Mouse (Mus musculus): ENCODE measurements around the gene Zdhhc19.

Gene Zdhhc19

DNA sequence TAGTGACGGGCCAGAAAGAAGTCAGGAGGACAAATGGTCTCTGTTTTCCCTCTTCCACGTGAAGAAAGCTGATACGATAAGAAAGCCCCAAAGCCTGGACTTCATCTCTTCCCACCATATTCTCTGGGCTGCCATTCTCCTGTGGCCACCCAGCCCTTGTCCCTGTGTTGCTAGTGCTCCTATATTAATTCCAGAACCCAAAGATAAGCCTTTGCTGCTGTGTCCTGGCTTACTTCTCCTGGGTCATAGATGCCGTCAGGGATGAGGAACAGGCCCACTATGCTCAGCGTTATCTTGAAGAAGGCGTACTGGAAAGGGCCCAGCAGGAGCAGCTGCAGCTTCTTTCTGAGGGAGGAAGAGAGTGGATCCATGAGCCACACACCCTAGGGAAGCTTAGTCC lies 18.8 kb upstream of the Zdhhc19 start:
- POLR2A ChIA-PET: interaction anchor here in 2 of 4 experiments (0.8 to 1.2 kb wide), 3 partner anchors 20 to 132 kb away, joined by 3 to 4 read pairs (median 4); partner anchors contain the start of gene Tfrc (in 1 of the 2)
- CTCF ChIA-PET: interaction anchor here in 1 of 4 experiments (1.0 kb wide), 1 partner anchor 338 kb away, joined by 3 read pairs; no protein-coding TSS in a partner anchor

DNA sequence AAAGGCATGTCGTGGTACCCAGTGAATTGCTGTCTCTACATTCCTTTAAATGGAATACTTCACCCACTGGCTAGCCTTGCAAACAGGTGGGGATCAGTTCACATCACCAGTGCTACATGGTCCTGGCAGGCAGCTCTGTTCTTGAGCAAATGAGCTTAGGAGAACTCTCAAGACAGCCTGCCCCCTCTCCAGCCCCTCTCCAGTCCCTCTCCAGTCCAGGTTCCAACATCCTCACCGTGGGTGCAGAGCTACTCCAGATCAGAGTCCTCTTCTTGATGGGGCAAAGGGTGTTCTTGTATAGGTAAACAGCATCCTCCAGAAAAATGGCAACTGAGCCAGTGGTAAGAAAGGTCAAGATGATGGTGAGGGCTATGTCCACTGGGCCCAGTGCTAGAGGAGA lies 16.6 kb upstream of the Zdhhc19 start:
- POLR2A ChIA-PET: interaction anchor here in 1 of 4 experiments (1.5 kb wide), 1 partner anchor 16 kb away, joined by 4 read pairs; the partner anchor contains the start of gene Zdhhc19
- CTCF ChIA-PET: no interaction called here

DNA sequence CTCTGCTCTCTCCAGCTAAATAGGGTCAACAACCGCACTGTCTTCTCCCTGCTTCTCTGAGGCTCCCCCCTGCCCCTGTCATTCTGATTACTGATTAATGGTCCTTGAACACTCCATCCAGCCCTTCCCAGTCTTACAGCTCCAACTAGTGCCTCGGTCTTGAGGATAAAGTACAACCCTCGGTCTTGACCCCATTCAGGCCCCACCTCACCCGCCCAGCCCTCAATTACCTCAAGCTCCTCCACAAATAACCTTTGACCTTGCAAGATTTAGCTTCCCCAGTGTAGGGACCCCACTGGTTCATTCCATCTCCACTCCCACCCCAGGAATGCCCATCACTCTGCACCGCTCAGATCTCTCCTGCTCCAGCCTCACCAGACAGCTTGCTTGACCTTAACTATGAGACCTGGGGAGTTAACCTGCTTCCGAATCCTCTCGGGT lies 11.6 kb upstream of the Zdhhc19 start:
- ChIA-PET POLR2A (interaction anchor here in 3 of 4 experiments (0.6 to 2.8 kb wide), 21 partner anchors 11 to 606 kb away, joined by 3 to 10 read pairs (median 3); partner anchors contain the start of genes Meltf (in 1 of the 3), Tctex1d2 (in 1 of the 3), Tfrc (in 1 of the 3) and Zdhhc19 (in 1 of the 3)), CTCF (interaction anchor here in 3 of 4 experiments (0.6 to 1.5 kb wide), 8 partner anchors 10 to 329 kb away, joined by 3 to 14 read pairs (median 4); no protein-coding TSS in a partner anchor)

DNA sequence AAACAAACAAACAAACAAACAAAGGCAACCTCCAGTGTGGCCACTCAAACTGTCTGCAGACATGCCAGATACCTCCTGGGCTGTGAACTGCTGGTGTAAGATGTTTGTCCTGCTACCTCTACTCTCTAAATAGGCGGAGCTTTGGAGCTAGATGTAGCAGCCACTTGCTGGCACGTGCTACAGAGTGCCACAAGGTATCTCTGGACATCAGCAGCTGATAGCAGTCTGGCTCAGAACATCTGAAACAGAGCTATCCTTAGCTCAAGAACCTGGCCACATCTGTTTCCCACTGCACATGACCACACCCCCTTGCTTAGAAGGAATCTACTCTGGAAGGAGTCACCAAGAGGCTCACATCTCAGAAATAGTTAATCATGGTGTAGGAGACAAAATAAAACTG lies 10.9 kb upstream of the Zdhhc19 start:
- ChIA-PET POLR2A (interaction anchor here in 3 of 4 experiments (1.0 to 2.8 kb wide), 12 partner anchors 10 to 407 kb away, joined by 3 to 10 read pairs (median 4); partner anchors contain the start of genes Tfrc (in 1 of the 3) and Zdhhc19 (in 1 of the 3)), CTCF (interaction anchor here in 2 of 4 experiments (1.1 to 1.5 kb wide), 3 partner anchors 9 to 15 kb away, joined by 3 to 14 read pairs (median 3); no protein-coding TSS in a partner anchor)

DNA sequence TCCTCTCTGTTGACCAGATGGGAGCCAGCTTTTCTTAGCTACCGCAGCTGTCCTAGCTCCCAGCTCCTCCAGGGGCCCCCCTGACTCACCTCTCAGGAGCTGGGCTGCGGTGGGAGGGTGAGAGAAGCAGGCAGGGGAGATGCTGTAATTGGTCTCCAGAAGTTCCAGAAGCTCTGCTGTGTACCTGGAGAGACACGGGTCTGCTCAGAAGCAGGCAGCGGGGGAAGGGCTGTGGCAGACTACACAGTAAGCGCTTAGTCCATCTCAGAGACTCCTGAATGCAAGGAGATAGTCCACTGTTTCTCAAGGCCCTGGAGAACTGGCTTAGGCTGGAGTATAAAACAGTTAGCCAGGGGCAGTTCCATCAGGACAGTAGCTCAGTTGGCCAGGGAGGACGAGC lies 10.0 kb upstream of the Zdhhc19 start:
- POLR2A ChIA-PET: interaction anchor here in 2 of 4 experiments (1.1 to 2.8 kb wide), 6 partner anchors 11 to 123 kb away, joined by 4 to 10 read pairs (median 10); partner anchors contain the start of genes Tfrc (in 1 of the 2) and Zdhhc19 (in 1 of the 2)
- CTCF ChIA-PET: interaction anchor here in 1 of 4 experiments (1.6 kb wide), 1 partner anchor 14 kb away, joined by 4 read pairs; no protein-coding TSS in a partner anchor

DNA sequence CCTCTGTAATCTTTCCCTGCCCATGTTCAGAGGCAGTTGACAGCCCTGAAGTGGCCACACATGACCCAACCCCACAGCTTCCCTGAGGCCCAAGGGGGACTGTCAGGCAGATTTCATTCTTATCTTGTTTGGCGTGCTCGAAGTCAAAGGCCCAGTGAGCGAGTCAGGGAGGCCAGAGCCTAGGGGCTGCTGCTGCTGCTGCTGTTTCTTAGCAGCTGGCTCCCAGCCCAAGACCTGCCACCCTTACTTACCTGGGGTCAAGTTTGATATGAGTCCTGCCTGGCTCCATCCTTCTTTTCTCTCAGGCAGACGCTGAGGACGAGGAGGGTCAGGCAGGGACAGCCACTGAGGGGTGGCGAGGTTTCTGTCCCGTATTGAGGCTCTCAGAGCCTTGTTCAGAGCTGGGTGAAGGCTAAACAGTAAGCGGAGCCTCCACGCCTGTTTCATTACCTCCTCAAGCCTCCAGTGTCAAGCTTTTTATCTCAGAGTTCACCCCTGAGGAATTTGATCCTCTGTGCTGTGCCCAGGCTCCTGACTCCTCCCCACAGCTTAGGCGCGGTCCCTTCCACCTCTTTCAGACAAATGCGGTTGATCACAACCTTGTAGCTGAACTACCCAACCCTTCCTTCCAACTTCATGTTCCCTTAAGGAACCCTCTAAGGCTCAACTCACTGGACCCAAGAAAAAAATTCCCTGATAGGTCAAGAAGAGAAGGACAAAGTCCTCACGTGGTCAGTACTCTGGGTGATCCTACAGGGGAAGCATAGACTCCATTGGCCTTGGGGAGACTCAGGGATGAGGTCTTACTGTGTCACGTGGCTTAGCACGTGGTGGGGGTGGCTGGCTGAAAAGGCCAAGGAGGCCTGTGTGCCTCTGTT lies 8.6 kb upstream of the Zdhhc19 start, which contains the start of gene Slc51a:
Gene Slc51a, minus strand, starts transcription at position 646 of the 878 bp plus-strand sequence.
- POLR2A ChIA-PET: interaction anchor here in 3 of 4 experiments (0.9 to 2.7 kb wide), 4 partner anchors 10 to 12 kb away, joined by 4 to 10 read pairs (median 6); no protein-coding TSS in a partner anchor
- CTCF ChIA-PET: interaction anchor here in 2 of 4 experiments (0.6 to 1.6 kb wide), 3 partner anchors 12 to 506 kb away, joined by 3 to 5 read pairs (median 4); no protein-coding TSS in a partner anchor

DNA sequence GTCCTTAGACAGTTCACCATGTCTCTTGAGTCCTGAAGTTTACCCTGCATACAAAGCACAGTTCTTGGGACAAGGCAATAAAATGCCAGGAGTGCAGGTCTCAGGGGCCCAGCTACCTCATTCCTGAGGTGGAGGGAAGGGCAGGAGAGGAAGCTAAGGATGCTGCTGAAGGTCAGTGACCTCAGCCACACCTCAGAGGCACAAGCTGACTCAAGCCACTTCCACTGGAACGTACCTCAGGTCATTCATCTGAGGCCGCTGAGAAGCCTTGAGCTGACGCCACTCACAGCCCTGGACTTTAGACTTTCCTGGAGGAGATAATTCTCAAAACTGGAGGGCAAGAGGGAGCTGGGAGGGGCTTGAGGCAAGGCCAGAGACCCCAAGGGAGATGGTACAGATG lies 7.1 kb upstream of the Zdhhc19 start:
- POLR2A ChIA-PET: interaction anchor here in 2 of 4 experiments (0.6 to 1.0 kb wide), 4 partner anchors 19 to 209 kb away, joined by 3 to 7 read pairs (median 3); no protein-coding TSS in a partner anchor
- CTCF ChIA-PET: interaction anchor here in 1 of 4 experiments (1.1 kb wide), 1 partner anchor 193 kb away, joined by 3 read pairs; no protein-coding TSS in a partner anchor

DNA sequence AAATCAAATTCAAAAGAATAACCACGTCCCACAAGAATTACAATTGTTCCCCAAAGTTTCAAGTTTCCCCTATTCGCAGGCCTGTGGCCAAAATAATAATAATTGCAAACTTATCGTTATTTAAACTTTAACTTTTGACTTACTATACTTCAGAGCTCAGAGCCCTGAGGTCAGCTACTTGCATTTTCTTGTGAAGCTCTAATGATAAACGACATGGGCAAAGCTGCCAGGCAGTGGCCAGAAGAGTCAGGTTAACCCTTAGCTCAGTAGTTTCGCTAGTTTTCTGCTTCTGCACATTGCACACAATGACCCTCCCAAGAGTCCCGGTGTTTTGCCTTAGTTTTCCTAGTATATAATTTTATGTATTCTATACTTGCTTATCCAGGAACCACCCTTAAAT lies 1.7 kb upstream of the Zdhhc19 start:
- CTCF ChIA-PET: interaction anchor here in 1 of 4 experiments (1.4 kb wide), 1 partner anchor 9 kb away, joined by 3 read pairs; no protein-coding TSS in a partner anchor
- POLR2A ChIA-PET: interaction anchor here in 1 of 4 experiments (0.9 kb wide), 1 partner anchor 162 kb away, joined by 3 read pairs; no protein-coding TSS in a partner anchor

DNA sequence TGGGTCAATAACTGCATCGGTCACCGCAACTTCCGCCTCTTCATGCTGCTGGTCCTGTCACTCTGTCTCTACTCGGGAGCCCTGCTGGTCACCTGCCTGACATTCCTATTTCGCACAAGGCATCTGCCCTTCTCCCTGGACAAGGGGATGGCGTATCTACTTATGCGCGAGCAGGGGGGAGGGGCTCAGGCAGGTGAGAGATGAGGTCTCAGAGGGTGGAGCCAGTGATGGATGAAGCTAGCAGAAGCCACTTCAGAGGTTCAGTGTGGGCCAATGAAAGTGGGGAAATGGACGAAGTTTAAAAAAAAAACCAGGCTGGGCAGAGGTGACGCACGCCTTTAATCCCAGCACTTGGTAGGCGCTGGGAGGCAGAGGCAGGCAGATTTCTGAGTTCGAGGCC lies 2.9 kb downstream of the Zdhhc19 start:
- POLR2A ChIA-PET: interaction anchor here (0.5 to 3.0 kb wide), 30 partner anchors 10 to 686 kb away, joined by 3 to 14 read pairs (median 4); partner anchors contain the start of genes Slc51a (in 3 of the 4), Tfrc (in 3 of the 4), Osbpl11 (in 1 of the 4) and Senp5 (in 1 of the 4)
- CTCF ChIA-PET: interaction anchor here (0.6 to 1.9 kb wide), 41 partner anchors 10 to 383 kb away, joined by 3 to 14 read pairs (median 4); partner anchors contain the start of genes Slc51a (in 1 of the 4) and Tfrc (in 1 of the 4)

DNA sequence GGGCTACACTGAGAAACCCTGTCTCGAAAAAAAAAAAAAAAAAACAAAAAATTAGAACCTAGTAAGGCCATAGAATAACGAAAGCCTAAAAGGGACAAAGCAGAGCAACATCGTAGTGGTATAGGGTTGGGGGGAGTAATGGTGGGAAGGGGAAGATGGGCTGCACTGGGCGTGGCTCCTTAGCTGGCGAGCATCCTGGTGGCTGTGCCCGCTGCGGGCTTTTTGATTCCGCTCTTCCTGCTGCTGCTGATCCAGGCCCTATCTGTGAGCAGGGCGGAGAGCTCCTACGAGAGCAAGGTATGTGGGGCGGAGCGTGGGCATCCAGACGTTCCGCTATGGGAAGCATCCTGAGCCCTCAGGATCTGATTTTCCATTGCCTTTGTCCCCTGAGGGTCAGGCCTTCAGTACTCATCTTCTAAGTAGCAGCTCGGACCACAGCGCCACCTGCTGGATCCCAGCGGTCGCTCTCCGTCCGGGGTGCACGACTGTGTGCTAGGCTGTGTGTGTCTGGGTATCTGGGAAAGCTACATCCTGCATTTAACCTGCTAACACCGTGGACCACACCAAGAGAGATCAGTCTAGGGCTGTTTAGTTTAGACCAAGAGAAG lies 3.5 kb downstream of the Zdhhc19 start:
- POLR2A ChIA-PET: interaction anchor here (0.5 to 3.0 kb wide), 45 partner anchors 9 to 1523 kb away, joined by 3 to 14 read pairs (median 4); partner anchors contain the start of genes Tfrc (in 4 of the 4), Slc51a (in 3 of the 4), Osbpl11 (in 1 of the 4) and Rnf168 (in 1 of the 4)
- CTCF ChIA-PET: interaction anchor here (0.5 to 1.9 kb wide), 74 partner anchors 9 to 1275 kb away, joined by 3 to 14 read pairs (median 4); partner anchors contain the start of genes Tctex1d2 (in 2 of the 4), Tfrc (in 2 of the 4), Fbxo45 (in 1 of the 4) and Slc51a (in 1 of the 4)

DNA sequence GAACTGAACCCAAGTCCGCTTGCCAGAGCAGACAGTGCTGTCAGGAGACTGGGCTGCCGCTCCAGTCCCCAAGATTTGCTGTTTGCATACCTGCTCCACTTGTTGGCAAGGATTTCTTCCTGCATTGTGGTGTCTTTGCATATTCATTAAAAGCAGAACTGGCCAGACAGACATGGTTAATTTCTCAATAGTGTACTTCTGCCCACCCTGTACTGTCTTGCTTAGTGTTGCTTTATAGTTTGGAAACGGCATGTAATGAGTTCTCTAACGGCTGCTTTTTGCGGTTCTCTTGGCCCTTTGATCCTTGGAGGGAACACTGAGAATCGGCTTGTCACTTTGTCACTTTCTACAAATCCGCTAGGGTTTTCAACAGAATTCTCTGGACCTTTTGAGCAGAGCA lies 5.4 kb downstream of the Zdhhc19 start:
- CTCF ChIA-PET: interaction anchor here in 1 of 4 experiments (1.0 kb wide), 1 partner anchor 17 kb away, joined by 3 read pairs; no protein-coding TSS in a partner anchor
- POLR2A ChIA-PET: interaction anchor here in 2 of 4 experiments (0.9 to 1.4 kb wide), 3 partner anchors 10 to 15 kb away, joined by 3 read pairs; no protein-coding TSS in a partner anchor

DNA sequence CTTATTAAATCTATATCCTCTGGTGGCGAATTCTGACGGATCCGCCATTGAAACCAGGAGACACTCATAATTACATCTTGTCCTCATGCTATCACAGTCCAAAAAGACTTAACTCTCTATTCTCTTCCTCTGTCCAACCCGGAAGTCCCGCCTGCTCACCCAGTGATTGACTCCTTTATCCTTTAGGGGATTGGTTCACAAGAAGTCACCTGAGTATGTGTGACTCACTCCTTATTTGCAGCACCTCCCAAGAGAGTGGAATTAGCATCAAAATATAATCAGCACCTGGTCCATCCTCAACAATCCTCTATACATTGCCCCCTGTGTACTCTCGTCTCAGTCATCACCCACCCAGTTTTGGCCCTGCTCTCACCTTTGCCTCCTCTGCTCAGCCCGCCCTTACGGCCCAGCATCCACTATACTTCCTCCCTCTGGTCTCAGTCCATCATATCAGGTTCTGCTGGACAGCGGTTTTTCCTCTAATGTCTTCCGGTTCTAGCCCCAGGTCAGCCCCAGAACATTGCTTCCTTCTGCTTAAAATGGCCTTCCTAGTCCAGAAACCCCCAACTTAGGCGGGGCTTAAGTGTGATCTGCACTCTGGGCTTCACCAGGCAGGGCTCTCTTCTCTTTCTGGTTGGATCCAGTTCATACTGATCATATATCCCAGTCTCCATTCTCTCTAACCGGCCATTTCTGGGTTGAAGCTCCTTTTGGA lies 6.7 kb downstream of the Zdhhc19 start:
- CTCF ChIA-PET: interaction anchor here in 2 of 4 experiments (0.7 to 1.8 kb wide), 2 partner anchors 136 to 216 kb away, joined by 3 to 5 read pairs; no protein-coding TSS in a partner anchor
- POLR2A ChIA-PET: interaction anchor here in 3 of 4 experiments (0.6 to 2.1 kb wide), 12 partner anchors 8 to 199 kb away, joined by 3 to 14 read pairs (median 4); partner anchors contain the start of genes Tctex1d2 (in 1 of the 3) and Tfrc (in 1 of the 3)

DNA sequence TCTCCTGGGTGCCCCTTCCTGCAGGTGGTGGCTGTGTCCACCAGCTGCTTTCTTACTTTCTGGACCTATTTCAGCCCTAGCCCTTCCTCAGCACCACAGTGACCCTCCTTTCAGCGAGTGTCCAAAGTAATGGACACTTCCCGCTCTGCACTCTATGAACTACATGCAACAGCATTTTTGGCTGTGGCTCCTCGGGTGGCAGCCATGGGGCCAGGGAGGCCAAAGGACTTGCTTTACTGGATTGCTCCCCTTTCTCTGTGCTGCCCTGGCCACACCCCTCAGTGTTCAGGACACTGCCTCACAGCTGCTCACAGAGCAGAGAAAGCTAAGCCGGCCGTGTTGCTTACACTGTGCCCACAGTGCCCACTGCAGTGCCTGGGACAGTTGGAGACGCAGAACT lies 7.6 kb downstream of the Zdhhc19 start:
- POLR2A ChIA-PET: interaction anchor here in 3 of 4 experiments (0.6 to 2.1 kb wide), 9 partner anchors 8 to 200 kb away, joined by 3 to 14 read pairs (median 6); partner anchors contain the start of genes Tctex1d2 (in 1 of the 3) and Tfrc (in 1 of the 3)

DNA sequence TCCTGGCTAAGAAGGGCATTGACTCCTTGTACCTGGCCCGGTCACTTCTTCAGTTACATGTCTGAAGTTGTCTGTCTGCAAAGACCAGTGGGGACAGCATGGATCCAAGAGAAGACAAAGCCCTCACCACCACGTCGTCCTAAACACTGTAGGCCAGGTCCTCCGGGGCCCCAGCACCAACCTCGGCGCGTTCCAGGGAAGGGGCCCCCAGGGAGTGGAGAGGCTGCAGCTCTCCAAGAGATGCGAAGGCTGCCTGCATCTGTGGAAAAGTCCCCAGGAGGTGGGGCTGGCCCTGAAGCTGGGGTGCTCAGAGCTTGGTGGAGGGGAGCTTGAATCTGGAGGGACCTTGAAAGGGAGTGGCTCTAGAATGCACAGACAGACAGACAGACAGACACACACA lies 10.2 kb downstream of the Zdhhc19 start:
- ChIA-PET POLR2A (interaction anchor here in 2 of 4 experiments (0.7 to 2.7 kb wide), 8 partner anchors 12 to 1286 kb away, joined by 3 to 13 read pairs (median 4); partner anchors contain the start of genes Rnf168 (in 1 of the 2) and Tfrc (in 1 of the 2)), CTCF (interaction anchor here in 3 of 4 experiments (0.5 to 3.2 kb wide), 6 partner anchors 128 to 525 kb away, joined by 3 to 11 read pairs (median 5); no protein-coding TSS in a partner anchor)

More for the DNA sequence above, 7.6 kb downstream of the Zdhhc19 start:
- CTCF ChIA-PET: interaction anchor here in 2 of 4 experiments (0.6 to 1.8 kb wide), 5 partner anchors 99 to 1540 kb away, joined by 4 to 24 read pairs (median 5); no protein-coding TSS in a partner anchor

DNA sequence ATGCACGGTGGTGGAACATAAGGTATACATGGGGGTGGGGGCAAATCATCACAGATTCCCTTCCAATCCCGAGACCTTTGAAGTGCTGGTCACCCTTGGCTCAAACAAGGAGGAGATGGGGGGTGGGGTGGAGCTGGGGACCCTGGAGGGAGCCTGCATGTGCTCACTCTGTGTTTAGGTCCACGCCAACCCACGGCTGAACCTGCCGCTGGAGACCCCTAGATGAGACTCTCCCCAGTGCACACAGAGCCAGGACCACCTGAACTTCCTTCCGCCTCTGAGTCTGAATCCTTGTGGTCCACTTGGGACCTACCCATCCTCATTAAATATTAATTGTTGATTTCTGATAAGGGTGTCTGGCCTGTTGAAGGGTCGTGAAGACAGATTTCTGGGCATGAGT lies 10.8 kb downstream of the Zdhhc19 start:
- CTCF ChIA-PET: interaction anchor here in 3 of 4 experiments (0.8 to 3.2 kb wide), 5 partner anchors 128 to 191 kb away, joined by 3 to 11 read pairs (median 5); no protein-coding TSS in a partner anchor
- POLR2A ChIA-PET: interaction anchor here in 2 of 4 experiments (0.7 to 3.1 kb wide), 8 partner anchors 11 to 1286 kb away, joined by 3 to 13 read pairs (median 4); partner anchors contain the start of genes Rnf168 (in 1 of the 2) and Tfrc (in 1 of the 2)

DNA sequence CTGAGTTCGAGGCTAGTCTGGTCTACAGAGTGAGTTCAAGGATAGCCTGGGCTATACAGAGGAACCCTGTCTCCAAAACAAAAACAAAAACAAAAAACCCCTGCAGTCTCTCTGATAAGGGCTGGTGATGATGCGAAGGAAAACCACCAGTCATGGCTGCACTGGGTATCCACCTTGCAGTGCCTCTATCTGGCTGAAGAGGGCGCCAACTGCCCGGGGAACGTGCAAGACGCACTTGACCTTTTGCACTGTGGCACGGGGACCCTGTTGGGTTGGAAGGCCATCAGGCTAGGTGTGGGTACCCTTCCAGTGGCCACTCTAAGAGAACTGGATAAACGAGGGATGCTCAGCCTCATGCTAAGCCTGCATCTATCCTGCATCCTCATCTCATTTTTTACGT lies 11.3 kb downstream of the Zdhhc19 start:
- ChIA-PET POLR2A (interaction anchor here in 3 of 4 experiments (0.9 to 6.4 kb wide), 13 partner anchors 11 to 174 kb away, joined by 3 to 109 read pairs (median 6); partner anchors contain the start of gene Tfrc (in 3 of the 3)), CTCF (interaction anchor here in 3 of 4 experiments (0.6 to 3.2 kb wide), 14 partner anchors 8 to 240 kb away, joined by 3 to 12 read pairs (median 4); no protein-coding TSS in a partner anchor)
